Mouse (Mus musculus): Measurements from ENCODE around the gene Slc46a1. TPM values are rescaled to one million over a fixed set of nuclear protein-coding genes. Genes with fewer than 3 reads are reported as not detected.

Slc46a1 gene
- total RNA-seq, 1 experiment from 2014 or later, result 0.25 TPM

Other genes starting within 250 kb of the Slc46a1 start
- 38.1 and 54.2 TPM in 2 replicates for gene Sdf2, start 220.0 kb upstream of the Slc46a1 start, total RNA-seq (2017)
- gene Supt6, start 219.7 kb upstream of the Slc46a1 start, total RNA-seq (2017), result 45.6 and 51.3 TPM in 2 replicates
- 83.7 and 92.7 TPM in 2 replicates for gene 2610507B11Rik, start 203.9 kb upstream of the Slc46a1 start, total RNA-seq (2017)
- 0.38 TPM in 1 of 2 replicates, not detected in the other for gene BC030499, start 174.9 kb upstream of the Slc46a1 start, total RNA-seq (2017)
- gene Spag5, start 164.2 kb upstream of the Slc46a1 start, total RNA-seq (2017), result 39.9 and 49.1 TPM in 2 replicates
- 6.6 and 8.7 TPM in 2 replicates for gene Aldoc, start 142.7 kb upstream of the Slc46a1 start, total RNA-seq (2017)
- gene Pigs, start 137.3 kb upstream of the Slc46a1 start, total RNA-seq (2017), result 9.9 and 10.1 TPM in 2 replicates
- gene Unc119, start 122.2 kb upstream of the Slc46a1 start, total RNA-seq (2017), result 17.4 and 29.9 TPM in 2 replicates
- not detected in 2 replicates for gene Foxn1, start 79.1 kb upstream of the Slc46a1 start, total RNA-seq (2017)
- gene Slc13a2, start 43.5 kb upstream of the Slc46a1 start, total RNA-seq (2017), result 0.13 TPM in 1 of 2 replicates, not detected in the other
- 0.45 TPM in 1 of 2 replicates, not detected in the other for gene Sarm1, start 32.1 kb downstream of the Slc46a1 start, total RNA-seq (2017)
- not detected in 2 replicates for gene Vtn, start 33.4 kb downstream of the Slc46a1 start, total RNA-seq (2017)
- gene Sebox, start 37.8 kb downstream of the Slc46a1 start, total RNA-seq (2017), result not detected in 2 replicates
- gene Tmem199, start 46.5 kb downstream of the Slc46a1 start, total RNA-seq (2017), result 26.0 and 27.9 TPM in 2 replicates
- 59.5 and 60.7 TPM in 2 replicates for gene Poldip2, start 46.5 kb downstream of the Slc46a1 start, total RNA-seq (2017)
- gene Tnfaip1, start 70.6 kb downstream of the Slc46a1 start, total RNA-seq (2017), result 3.9 and 5.2 TPM in 2 replicates
- 155 and 159 TPM in 2 replicates for gene Ift20, start 70.7 kb downstream of the Slc46a1 start, total RNA-seq (2017)
- 23.8 and 26.0 TPM in 2 replicates for gene Tmem97, start 85.1 kb downstream of the Slc46a1 start, total RNA-seq (2017)
- gene Nlk, start 231.7 kb downstream of the Slc46a1 start, total RNA-seq (2017), result 23.8 and 41.8 TPM in 2 replicates

All from hematopoietic stem cell, adult 5-6 weeks (primary cell).